32 mouse cellular contexts compared by ENCODE assay signal in genomic region chr10:117859800-117860199, GRCm38 (mm10). TPM values are rescaled to one million over a fixed set of nuclear protein-coding genes. Genes with fewer than 3 reads are reported as not detected.
DNase-seq lines count a peak whose midpoint lies in the region; ATAC-seq and TF ChIP-seq lines count a peak whose summit lies in the region.
"Had no signal": no experiment of that assay in that cellular context is flagged by ENCODE, and none has a peak within 500 bp of the region (broad histone marks: within the 10 kb centered on the region; RNA-seq: fewer than 3 reads in every experiment).

No protein-coding gene starts in this region.

- ATAC-seq in liver, embryonic 11.5 days (replicated peaks; ENCODE audit: low FRiP score), result no peak
- peak; percentile 27 for ATAC-seq in lung, postnatal 0 days
- ATAC-seq: forebrain, embryonic 15.5 days; inflammation-experienced regulatory T-cells, adult 6 months had no signal

- WGBS in liver, adult 2 months, result 86% methylated on average over 11 of the region's 11 CpGs
- WGBS in liver, embryonic 11.5 days, result 81% methylated on average over 11 of the region's 11 CpGs
- 61% methylated on average over 11 of the region's 11 CpGs for WGBS in lung, postnatal 0 days

- intact Hi-C loops in left cerebral cortex, postnatal 4 days (cut with DNase I), result no loop called here
- intact Hi-C loops in left cerebral cortex, postnatal 10 days (cut with DNase I), result no loop called here

- no peak for DNase-seq in liver, adult 2 months (ENCODE audit: extremely low read depth, low read depth, low spot score)
- no peak for DNase-seq in liver, embryonic 11.5 days (ENCODE audit: low spot score)
- DNase-seq in lung, postnatal 0 days (ENCODE audit: low spot score), result peak; percentile 77
- DNase-seq in lung, postnatal 25 days (ENCODE audit: low spot score), result no peak
- peak; percentile 10 for DNase-seq in lung, postnatal 10 days
- DNase-seq in naive thymus-derived CD4-positive, alpha-beta T cell, adult 2 months (ENCODE audit: low read depth), result peak; percentile 52
- no peak for DNase-seq in left cerebral cortex, postnatal 4 days
- DNase-seq in left cerebral cortex, postnatal 10 days (ENCODE audit: extremely low spot score in 1 of 2, low spot score in 2 of 2), result no peak
- DNase-seq: adrenal gland, adult 8-10 months; cerebellum, adult 11-12 months; cerebellum, adult 9-11 months; embryo, embryonic 11 days; gastrocnemius, postnatal 25 days; heart, adult 18-20 months; heart, postnatal 4 days; kidney, adult 11 months; kidney, postnatal 14 days; layer of hippocampus, adult 9-11 months; thymus, adult 2 months; thymus, postnatal 4 days had no signal

- no peaks in the 10 kb centered on the region for H3K79me2 ChIP-seq in liver, adult 2 months (ENCODE audit: control insufficient read depth, insufficient read depth, low read length)

- no peak overlapping the region for H3K4me2 ChIP-seq in liver, embryonic 11.5 days
- peak overlapping the region; percentile 15; the same call in 1 of the 2 replicates for H3K4me2 ChIP-seq in lung, postnatal 0 days (replicated peaks; ENCODE audit: low read depth, low read length)
- H3K4me2 ChIP-seq: embryonic facial prominence, embryonic 12.5 days; forebrain, embryonic 15.5 days; heart, embryonic 12.5 days; hindbrain, embryonic 13.5 days; neural tube, embryonic 13.5 days had no signal

- H3K27ac ChIP-seq in liver, adult 2 months (replicated peaks; ENCODE audit: insufficient read depth, low read depth, low read length), result peak overlapping the region; percentile 38; the same call in 1 of the 2 replicates
- no peak overlapping the region for H3K27ac ChIP-seq in liver, embryonic 11.5 days (ENCODE audit: low read depth, low read length)
- peak overlapping the region; percentile 79 for H3K27ac ChIP-seq in lung, postnatal 0 days (ENCODE audit: low read length)
- H3K27ac ChIP-seq: embryonic facial prominence, embryonic 12.5 days; forebrain, embryonic 10.5 days; forebrain, embryonic 15.5 days; hindbrain, embryonic 13.5 days; midbrain, embryonic 10.5 days; neural tube, embryonic 13.5 days had no signal

- H3K4me3 ChIP-seq in liver, adult 2 months (ENCODE audit: insufficient read depth, low read depth, low read length), result no peak overlapping the region
- H3K4me3 ChIP-seq in liver, embryonic 11.5 days (ENCODE audit: low read depth, low read length), result no peak overlapping the region
- H3K4me3 ChIP-seq in lung, postnatal 0 days (ENCODE audit: low read depth, low read length), result no peak overlapping the region
- H3K4me3 ChIP-seq: embryonic facial prominence, embryonic 12.5 days; forebrain, embryonic 10.5 days; forebrain, embryonic 15.5 days; heart, embryonic 12.5 days; hindbrain, embryonic 13.5 days; left cerebral cortex, adult 2 months; midbrain, embryonic 10.5 days; myocyte; neural tube, embryonic 13.5 days had no signal

- no peak for TF ChIP-seq POLR2A in liver, adult 2 months (IDR thresholded peaks at IDR 0.05; ENCODE audit: extremely low read depth, insufficient read depth, low read length)

- H3K27me3 ChIP-seq in liver, adult 2 months (ENCODE audit: control insufficient read depth, insufficient read depth, low read length), result no peaks in the 10 kb centered on the region
- no peaks in the 10 kb centered on the region for H3K27me3 ChIP-seq in liver, embryonic 11.5 days (replicated peaks; ENCODE audit: control insufficient read depth, insufficient read depth, low read length)
- no peaks in the 10 kb centered on the region for H3K27me3 ChIP-seq in lung, postnatal 0 days (replicated peaks; ENCODE audit: insufficient read depth, low read length)
- H3K27me3 ChIP-seq: CH12.LX; embryonic facial prominence, embryonic 12.5 days; forebrain, embryonic 15.5 days; heart, embryonic 12.5 days; hindbrain, embryonic 13.5 days; neural tube, embryonic 13.5 days had no signal

- no peak for TF ChIP-seq CTCF in liver, adult 2 months (IDR thresholded peaks at IDR 0.05; ENCODE audit: low read depth, low read length)
- no peak for TF ChIP-seq CTCF in lung, postnatal 0 days (IDR thresholded peaks at IDR 0.05)

- H3K4me1 ChIP-seq in liver, adult 2 months (ENCODE audit: control insufficient read depth, insufficient read depth, low read length), result no peaks in the 10 kb centered on the region
- H3K4me1 ChIP-seq in liver, embryonic 11.5 days (replicated peaks; ENCODE audit: control insufficient read depth, insufficient read depth, low read length), result no peaks in the 10 kb centered on the region
- no peaks in the 10 kb centered on the region; the same call in 1 of the 2 replicates for H3K4me1 ChIP-seq in lung, postnatal 0 days (ENCODE audit: insufficient read depth, low read depth, low read length)
- H3K4me1 ChIP-seq: embryonic facial prominence, embryonic 12.5 days; forebrain, embryonic 15.5 days; hindbrain, embryonic 13.5 days; neural tube, embryonic 13.5 days had no signal

- H3K9ac ChIP-seq in liver, adult 2 months (ENCODE audit: low read depth, low read length), result 0 out of 2 replicates have a peak overlapping the region, but pooled peaks have one; percentile 17
- H3K9ac ChIP-seq in liver, embryonic 11.5 days (ENCODE audit: low read depth, low read length), result no peak overlapping the region
- no peak overlapping the region for H3K9ac ChIP-seq in lung, postnatal 0 days (replicated peaks; ENCODE audit: low read depth)
- H3K9ac ChIP-seq: embryonic facial prominence, embryonic 12.5 days; forebrain, embryonic 15.5 days; heart, embryonic 12.5 days; hindbrain, embryonic 13.5 days; neural tube, embryonic 13.5 days had no signal

- H3K36me3 ChIP-seq in liver, adult 2 months (ENCODE audit: control insufficient read depth, insufficient read depth, low read length), result no peaks in the 10 kb centered on the region
- H3K36me3 ChIP-seq in liver, embryonic 11.5 days (ENCODE audit: control insufficient read depth, insufficient read depth, low read length), result no peaks in the 10 kb centered on the region
- no peaks in the 10 kb centered on the region for H3K36me3 ChIP-seq in lung, postnatal 0 days (ENCODE audit: insufficient read depth, low read length)
- H3K36me3 ChIP-seq: embryonic facial prominence, embryonic 12.5 days; forebrain, embryonic 10.5 days; forebrain, embryonic 15.5 days; G1E; heart, embryonic 12.5 days; hindbrain, embryonic 13.5 days; midbrain, embryonic 10.5 days; neural tube, embryonic 13.5 days had no signal

- no peaks in the 10 kb centered on the region for H3K9me3 ChIP-seq in liver, embryonic 11.5 days (ENCODE audit: control insufficient read depth, low read length)
- no peaks in the 10 kb centered on the region for H3K9me3 ChIP-seq in lung, postnatal 0 days (ENCODE audit: low read length)
- H3K9me3 ChIP-seq: embryonic facial prominence, embryonic 12.5 days; forebrain, embryonic 10.5 days; forebrain, embryonic 15.5 days; G1E; heart, embryonic 12.5 days; hindbrain, embryonic 13.5 days; midbrain, embryonic 10.5 days; neural tube, embryonic 13.5 days had no signal

- no peak for TF ChIP-seq EP300 in lung, postnatal 0 days (IDR thresholded peaks at IDR 0.05)

RNA-seq across cellular contexts. Expression of gene Rap1b, which starts 14.0 kb away (rescaled TPM):
- total RNA-seq in liver, adult 2 months (2014; rRNA removed), result 44.6 and 47.7 TPM in 2 replicates
- 12.5 and 14.5 TPM in 2 replicates for polyA plus RNA-seq in liver, adult 2 months (2012; rRNA removed)
- 252 and 292 TPM in 2 replicates for polyA plus RNA-seq in liver, embryonic 11.5 days (2014; fragmentation: Nextera tagmentation; extraction: Ambion mirVana)
- polyA plus RNA-seq in lung, postnatal 0 days (2015; fragmentation: Nextera tagmentation; extraction: Ambion mirVana), result 268 and 290 TPM in 2 replicates
- total RNA-seq in left cerebral cortex, postnatal 4 days (2021), result 100 to 1,000 TPM in 1 of 2 experiments, 10 to 100 TPM in 1; 98.6 to 110 TPM
- 10 to 100 TPM; 88.9 to 94.5 TPM for total RNA-seq in left cerebral cortex, postnatal 10 days (2021)

Comparison
In these comparisons a context has a peak if more than half of its experiments do, and no peak if none do; other contexts are left out.
1. DNase-seq: peak in lung, postnatal 0 days (single experiment), lung, postnatal 10 days (single experiment) and naive thymus-derived CD4-positive, alpha-beta T cell, adult 2 months (single experiment); none in liver, adult 2 months (single experiment), liver, embryonic 11.5 days (single experiment), lung, postnatal 25 days (single experiment), left cerebral cortex, postnatal 4 days (single experiment) and left cerebral cortex, postnatal 10 days (0 of 2).